ENCODE assay signal across 14 mouse cellular contexts in genomic region chr1:190124961-190125739, GRCm38 (mm10). TPM values are rescaled to one million over a fixed set of nuclear protein-coding genes. Genes with fewer than 3 reads are reported as not detected.
DNase-seq lines count a peak whose midpoint lies in the region; ATAC-seq and TF ChIP-seq lines count a peak whose summit lies in the region.
"Had no signal": no experiment of that assay in that cellular context is flagged by ENCODE, and none has a peak within 500 bp of the region (broad histone marks: within the 10 kb centered on the region; RNA-seq: fewer than 3 reads in every experiment).

No protein-coding gene starts in this region.

- no peak for TF ChIP-seq EP300 in liver, embryonic 14.5 days (IDR thresholded peaks at IDR 0.05; ENCODE audit: low read depth)

- ATAC-seq in liver, embryonic 14.5 days (ENCODE audit: insufficient read depth) = peak; percentile 44
- ATAC-seq in inflammation-experienced regulatory T-cells, adult 6 months = no peak
- ATAC-seq: forebrain, embryonic 15.5 days had no signal

- no peak for TF ChIP-seq CTCF in liver, embryonic 14.5 days (IDR thresholded peaks at IDR 0.05; ENCODE audit: low read depth)

- peaks cover 0 to 4% of the 10 kb centered on the region in 2 experiments; a peak in 1 of 4 replicates for H3K4me1 ChIP-seq in liver, embryonic 14.5 days (replicated peaks; ENCODE audit: control insufficient read depth in 2 of 2, insufficient read depth in 2 of 2, low read length in 1 of 2)

- 47% methylated on average over 14 of the region's 14 CpGs for WGBS in liver, embryonic 14.5 days (ENCODE audit: insufficient replicate concordance)

- no peaks in the 10 kb centered on the region for H3K9me3 ChIP-seq in liver, embryonic 14.5 days (ENCODE audit: control insufficient read depth, low read length)
- H3K9me3 ChIP-seq: embryonic facial prominence, embryonic 13.5 days; forebrain, embryonic 15.5 days; lung, embryonic 15.5 days had no signal

- no peak overlapping the region for H3K4me2 ChIP-seq in liver, embryonic 14.5 days (ENCODE audit: low read depth)
- H3K4me2 ChIP-seq: embryonic facial prominence, embryonic 13.5 days; forebrain, embryonic 15.5 days; lung, embryonic 15.5 days had no signal

- H3K27ac ChIP-seq in liver, embryonic 14.5 days = no peak overlapping the region
- H3K27ac ChIP-seq: embryonic facial prominence, embryonic 13.5 days; forebrain, embryonic 15.5 days; lung, embryonic 15.5 days had no signal

- DNase-seq in cerebellum, adult 18-20 months = peak; percentile 20 to 27
- DNase-seq in cerebellum, adult 8-10 months = no peak
- peak; percentile 4 for DNase-seq in kidney, adult 9 months
- no peak for DNase-seq in kidney, adult 18-20 months
- peak; percentile 9 for DNase-seq in ZHBTc4 (ENCODE audit: low read depth, low spot score)
- DNase-seq in liver, embryonic 14.5 days (ENCODE audit: low read depth in 3 of 3, low spot score in 3 of 3) = no peak
- no peak for DNase-seq in layer of hippocampus, postnatal 10 days (ENCODE audit: low spot score in 2 of 2)
- DNase-seq: B cell, adult 2 months; gastrocnemius, postnatal 14 days; thymus, adult 18-20 months had no signal

- no peak overlapping the region for H3K4me3 ChIP-seq in liver, embryonic 14.5 days (ENCODE audit: insufficient read depth in 1 of 2, low read depth in 2 of 2, low read length in 2 of 2)
- H3K4me3 ChIP-seq: embryonic facial prominence, embryonic 13.5 days; forebrain, embryonic 15.5 days; lung, embryonic 15.5 days had no signal

- no peaks in the 10 kb centered on the region for H3K36me3 ChIP-seq in liver, embryonic 14.5 days (replicated peaks; ENCODE audit: control insufficient read depth, insufficient read depth, low read depth)
- H3K36me3 ChIP-seq: embryonic facial prominence, embryonic 13.5 days; forebrain, embryonic 15.5 days; lung, embryonic 15.5 days had no signal

- H3K9ac ChIP-seq in liver, embryonic 14.5 days (replicated peaks) = no peak overlapping the region
- H3K9ac ChIP-seq: embryonic facial prominence, embryonic 13.5 days; forebrain, embryonic 15.5 days; lung, embryonic 15.5 days had no signal

- H3K27me3 ChIP-seq in liver, embryonic 14.5 days (ENCODE audit: control insufficient read depth, insufficient read depth, low read length) = no peaks in the 10 kb centered on the region
- H3K27me3 ChIP-seq: forebrain, embryonic 15.5 days had no signal

RNA-seq across cellular contexts. Expression of gene Prox1, which starts 45.4 kb away (rescaled TPM):
- 3.1 and 3.7 TPM in 2 replicates for polyA plus RNA-seq in liver, embryonic 14.5 days (2012; rRNA removed)
- polyA plus RNA-seq in liver, embryonic 14.5 days (2014; fragmentation: Nextera tagmentation; extraction: Ambion mirVana) = 4.5 and 5.9 TPM in 2 replicates
- under 1 TPM in 1 of 3 experiments, not detected in 2; 0.18 TPM for polyA plus RNA-seq in inflammation-experienced regulatory T-cells, adult 6 months (2017; shearing (Covaris generic))
- 100 to 1,000 TPM in 1 of 2 experiments, 10 to 100 TPM in 1; 91.1 to 106 TPM for total RNA-seq in layer of hippocampus, postnatal 10 days (2021)

Comparison
In these comparisons a context has a peak if more than half of its experiments do, and no peak if none do; other contexts are left out.
1. DNase-seq: peak in cerebellum, adult 18-20 months (2 of 2), kidney, adult 9 months (single experiment) and ZHBTc4 (single experiment); none in cerebellum, adult 8-10 months (single experiment), kidney, adult 18-20 months (single experiment), liver, embryonic 14.5 days (0 of 3) and layer of hippocampus, postnatal 10 days (0 of 2).